Mouse (Mus musculus): ENCODE data around the gene Ddx39b.

GRCm38 (mm10) chr17:35251981-35252380, 10.4 kb downstream of the Ddx39b start:
- no peak for TF ChIP-seq EP300 (IDR thresholded peaks at IDR 0.05; ENCODE audit: insufficient read depth, low read depth, low read length)
- no peak for TF ChIP-seq CTCF (IDR thresholded peaks at IDR 0.05; ENCODE audit: low read depth, low read length)
- TF ChIP-seq POLR2A (IDR thresholded peaks at IDR 0.05; ENCODE audit: insufficient read depth, low read length), result no peak
